Mouse (Mus musculus): ENCODE measurements around the gene Ttc1.

The Ttc1 gene

DNA sequence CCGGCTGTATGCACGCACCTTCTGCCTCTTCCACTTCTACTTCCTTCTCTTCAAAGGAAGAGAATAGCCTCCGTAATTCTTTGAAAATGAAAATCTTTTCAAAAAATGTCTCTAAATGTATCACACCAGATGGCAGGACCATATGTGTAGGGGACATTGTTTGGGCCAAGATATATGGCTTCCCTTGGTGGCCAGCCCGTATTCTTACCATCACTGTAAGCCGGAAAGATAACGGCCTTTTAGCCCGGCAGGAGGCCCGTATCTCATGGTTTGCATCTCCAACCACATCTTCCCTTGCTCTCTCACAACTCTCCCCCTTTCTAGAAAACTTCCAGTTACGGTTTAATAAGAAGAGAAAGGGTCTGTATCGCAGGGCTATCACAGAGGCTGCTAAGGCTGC lies 42.1 kb downstream of the Ttc1 start:
- in situ Hi-C loops (cut with MboI, MseI), result no loop called here

DNA sequence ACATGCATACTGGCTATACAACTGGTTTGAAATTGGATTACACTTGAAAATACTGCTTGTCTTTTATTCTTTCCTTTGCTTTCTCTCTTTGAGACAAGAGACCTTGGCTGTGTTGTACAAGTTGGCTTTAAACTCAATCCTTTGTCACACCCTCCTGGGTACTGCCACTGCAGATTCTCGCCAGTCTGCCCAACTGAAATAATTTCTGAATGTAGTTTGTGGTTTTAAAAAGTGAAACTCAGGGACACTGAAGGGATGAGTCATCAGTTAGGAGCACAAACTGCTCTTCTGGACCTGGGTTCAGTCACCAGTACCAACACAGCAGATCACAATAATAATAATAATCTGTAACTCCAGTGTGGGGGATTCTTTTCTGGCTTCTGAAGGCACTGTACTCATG lies 44.3 kb downstream of the Ttc1 start:
- in situ Hi-C loops (cut with MboI, MseI), result no loop called here

DNA sequence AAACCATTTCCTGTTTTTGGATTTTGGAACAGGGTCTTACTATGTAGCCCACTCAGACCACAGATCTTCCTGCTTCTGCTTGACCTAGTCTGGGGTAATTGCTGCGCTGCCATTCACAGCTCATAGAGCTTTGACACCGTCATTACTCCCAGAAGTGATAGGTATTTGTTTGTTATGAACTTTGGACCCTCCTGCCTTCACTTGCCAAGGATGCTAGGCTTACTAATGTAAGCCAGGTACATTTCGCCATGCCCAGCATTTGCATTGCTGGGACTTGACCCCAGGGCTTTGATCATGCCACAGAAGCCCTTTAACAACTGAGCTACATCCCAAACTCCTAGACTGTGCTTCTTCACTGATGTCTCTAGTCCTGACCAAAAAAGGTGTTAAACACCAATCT lies 47.5 kb downstream of the Ttc1 start:
- in situ Hi-C loops (cut with MboI, MseI), result no loop called here

DNA sequence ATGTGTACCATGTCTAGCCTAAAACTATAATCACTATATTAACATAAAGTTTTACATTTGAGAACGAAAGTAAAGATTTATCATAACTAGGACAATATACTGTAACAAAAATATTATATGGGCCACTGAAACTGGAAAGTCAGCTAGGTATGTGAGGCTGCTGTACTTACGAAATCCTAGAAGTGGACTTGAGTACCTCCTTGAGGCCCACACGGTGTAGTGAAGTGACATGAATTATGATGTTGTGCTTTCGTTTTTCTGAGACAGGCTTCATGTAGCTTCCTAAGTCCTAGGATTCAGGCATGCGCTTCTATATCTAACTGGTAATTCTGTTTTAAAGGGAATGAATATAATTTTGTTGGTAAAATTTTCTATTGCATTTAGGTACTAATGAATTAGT lies 49.2 kb downstream of the Ttc1 start:
- in situ Hi-C loops (cut with MboI, MseI), result no loop called here

DNA sequence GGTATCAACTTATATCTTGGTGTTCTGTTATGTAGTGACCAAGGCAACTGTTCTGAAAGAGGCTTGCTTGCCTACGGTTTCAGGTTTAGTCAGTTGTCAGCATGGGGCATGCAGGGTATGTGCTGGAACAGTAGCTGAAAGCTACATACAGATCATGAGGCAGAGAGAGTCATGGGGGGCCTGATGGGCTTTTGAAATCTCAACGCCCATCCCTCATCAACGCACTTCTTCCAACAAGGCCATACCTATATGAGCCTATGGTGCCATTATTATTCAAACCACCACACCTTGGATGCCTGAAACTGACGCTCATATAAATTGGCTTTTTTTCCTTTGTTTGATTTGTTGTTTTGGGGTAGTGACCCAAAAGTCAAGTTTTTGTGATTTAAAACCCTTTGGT lies 51.2 kb downstream of the Ttc1 start:
- in situ Hi-C loops (cut with MboI, MseI), result no loop called here

DNA sequence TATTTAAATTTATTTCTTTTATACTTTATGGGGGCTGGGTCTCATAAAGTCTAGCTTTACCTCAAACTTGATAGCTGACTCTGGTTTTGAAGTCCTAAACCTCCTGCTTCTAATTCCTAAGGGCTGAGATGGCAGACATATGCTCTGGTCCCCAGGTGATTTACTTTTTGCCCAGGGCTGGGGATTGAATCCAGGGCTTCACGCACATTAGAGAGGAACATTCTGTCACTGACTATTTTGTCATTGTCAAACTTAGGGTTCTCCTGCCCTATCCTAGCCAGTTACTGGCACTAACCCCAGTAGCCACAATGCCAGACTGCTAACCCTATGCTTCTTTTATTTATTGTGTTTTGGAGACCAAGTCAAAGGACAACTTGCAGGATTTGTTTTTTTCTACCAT lies 59.0 kb downstream of the Ttc1 start:
- in situ Hi-C loops (cut with MboI, MseI), result no loop called here

DNA sequence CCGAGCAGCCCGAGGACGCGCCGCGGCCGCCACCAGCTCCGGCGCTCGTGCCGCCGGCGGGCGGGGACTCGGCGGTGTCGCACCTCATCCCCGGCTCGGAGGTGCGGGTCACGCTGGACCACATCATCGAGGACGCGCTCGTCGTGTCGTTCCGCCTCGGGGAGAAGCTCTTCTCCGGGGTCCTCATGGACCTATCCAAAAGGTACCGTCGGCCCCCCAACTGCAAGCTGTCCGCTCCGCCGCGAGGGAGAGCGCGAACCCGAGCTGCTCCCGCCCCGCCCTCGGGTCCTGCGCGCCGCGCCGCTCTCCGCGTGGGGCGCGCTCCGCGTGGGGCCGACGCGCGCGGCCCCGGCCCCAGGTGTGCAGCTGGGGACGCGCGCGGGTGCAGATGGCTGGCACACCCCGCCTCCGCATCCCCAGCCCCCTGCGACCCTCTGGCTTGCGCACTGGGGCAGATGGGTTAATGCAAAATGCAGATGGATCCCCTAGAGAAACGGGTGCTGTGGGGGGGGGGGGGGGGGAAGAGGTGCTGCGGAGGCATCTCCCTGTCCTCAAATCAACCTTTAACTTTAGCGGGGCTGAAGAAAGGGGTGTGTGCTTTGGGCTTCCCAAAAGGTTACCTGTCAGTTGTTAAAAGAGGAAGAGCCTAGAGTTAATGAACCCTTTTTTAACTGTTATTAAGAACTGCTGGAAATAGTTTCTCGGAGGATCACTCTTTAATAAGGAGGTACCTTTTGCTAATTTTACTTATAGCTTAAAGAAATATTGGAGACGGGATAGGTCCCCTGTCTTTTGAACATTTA lies 65.2 kb downstream of the Ttc1 start:
- in situ Hi-C loops (cut with MboI, MseI), result no loop called here

DNA sequence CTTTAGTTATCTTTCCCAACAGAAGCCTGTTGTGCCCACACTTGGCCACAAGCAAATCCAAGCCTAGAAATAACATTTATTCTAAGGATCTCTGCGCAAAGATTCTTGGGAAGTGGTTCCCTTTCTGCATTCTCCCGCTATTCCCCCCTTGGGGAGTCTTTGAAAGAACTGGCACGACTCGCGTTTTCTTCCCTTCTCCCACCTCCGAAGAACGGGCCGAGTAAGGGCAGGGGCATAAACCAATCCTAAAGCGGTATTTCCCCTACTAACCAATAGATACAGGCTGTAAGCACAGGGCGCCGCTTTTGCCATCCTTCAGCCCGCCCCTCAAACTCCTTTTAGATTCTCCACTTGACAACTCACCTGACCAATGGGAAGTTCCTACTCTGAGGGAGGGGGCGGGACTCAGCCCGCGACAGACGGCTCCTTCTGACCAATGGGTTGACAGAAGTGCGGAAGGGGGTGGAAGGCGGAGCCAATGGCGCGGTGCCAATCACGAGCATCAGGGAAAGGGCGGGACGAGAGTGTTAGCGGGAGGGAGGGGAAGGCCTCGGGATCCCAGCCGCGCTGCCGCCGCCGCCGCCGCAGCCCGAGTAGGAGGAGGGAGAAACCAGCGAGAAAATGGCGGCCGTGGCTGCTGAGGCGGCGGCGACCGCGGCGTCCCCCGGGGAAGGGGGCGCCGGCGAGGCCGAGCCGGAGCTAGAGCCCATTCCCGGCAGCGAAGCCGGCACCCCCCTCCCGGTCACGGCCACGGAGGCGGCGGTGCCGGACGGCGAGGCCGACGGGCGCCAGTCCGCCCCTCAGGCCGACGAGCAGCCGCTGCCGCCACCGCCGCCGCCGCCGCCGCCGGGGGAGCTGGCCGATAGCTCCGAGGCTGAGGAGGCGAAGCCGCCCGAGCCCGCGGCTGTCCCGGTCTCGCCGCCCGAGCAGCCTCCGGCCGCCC lies 66.1 kb downstream of the Ttc1 start, which contains the start of gene Pwwp2a:
Gene Pwwp2a, plus strand, starts transcription at position 527 of the 943 bp plus-strand sequence.
- in situ Hi-C loops (cut with MboI, MseI), result no loop called here
